9 mouse cellular contexts compared by ENCODE assay signal in the genomic region with DNA sequence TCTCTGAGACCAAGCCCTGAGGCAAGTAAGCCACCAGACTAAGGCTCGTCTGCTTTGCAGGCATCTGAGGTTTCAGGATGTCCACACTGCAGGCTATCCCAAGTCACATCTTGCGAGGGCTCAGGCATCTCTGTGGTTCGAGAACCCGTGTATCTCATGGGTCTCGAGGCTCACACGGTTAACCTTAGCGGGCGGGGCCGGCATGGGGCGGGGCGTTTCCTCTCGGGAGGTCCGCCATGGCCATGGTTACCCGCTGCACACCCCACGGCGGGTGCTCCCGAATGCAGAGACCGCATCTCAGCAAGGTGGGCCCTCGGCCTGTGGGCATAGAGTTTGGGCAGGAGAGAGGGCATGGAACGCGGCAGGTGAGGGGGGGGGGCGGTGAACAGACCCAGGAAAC. TPM values are rescaled to one million over a fixed set of nuclear protein-coding genes. Genes with fewer than 3 reads are reported as not detected.
DNase-seq lines count a peak whose midpoint lies in the region; ATAC-seq lines count a peak whose summit lies in the region.
"Had no signal": no experiment of that assay in that cellular context is flagged by ENCODE, and none has a peak within 500 bp of the region (broad histone marks: within the 10 kb centered on the region; RNA-seq: fewer than 3 reads in every experiment).

A gene (plus strand): TSS at position 215 of the 400 bp plus-strand sequence.

- ATAC-seq in CD4-positive, CD25-positive, alpha-beta regulatory T cell, adult 4 months = peak; percentile 43
- 0 out of 2 replicates have a peak, but pooled peaks have one; percentile 12 for ATAC-seq in hindbrain, embryonic 13.5 days (ENCODE audit: low FRiP score)
- no peak for ATAC-seq in midbrain, embryonic 11.5 days (ENCODE audit: low FRiP score)
- no peak for ATAC-seq in stomach, embryonic 15.5 days (ENCODE audit: insufficient read depth, low FRiP score, low read depth)
- ATAC-seq: Patski had no signal

- peak; percentile 22 for DNase-seq in embryo, embryonic 10.5 days (ENCODE audit: low spot score)
- no peak for DNase-seq in embryo, embryonic 9.5 days (ENCODE audit: extremely low spot score)
- DNase-seq in embryonic facial prominence, embryonic 10.5 days (ENCODE audit: low spot score) = peak; percentile 26
- DNase-seq in left cerebral cortex, postnatal 4 days = no peak
- DNase-seq in midbrain, embryonic 11.5 days (ENCODE audit: low spot score, missing footprints) = peak; percentile 87

- peaks cover 81% of the 10 kb centered on the region for H3K27me3 ChIP-seq in embryonic facial prominence, embryonic 10.5 days (replicated peaks; ENCODE audit: low read depth, poor library complexity, severe bottlenecking)
- peaks cover 79% of the 10 kb centered on the region for H3K27me3 ChIP-seq in hindbrain, embryonic 13.5 days
- H3K27me3 ChIP-seq in midbrain, embryonic 11.5 days (ENCODE audit: control insufficient read depth, insufficient read depth, low read length) = peaks cover 61% of the 10 kb centered on the region
- H3K27me3 ChIP-seq in stomach, embryonic 15.5 days (replicated peaks) = peaks cover 54% of the 10 kb centered on the region
- H3K27me3 ChIP-seq: Patski had no signal

- peak within 1 kb of the TSS; percentile 61 for H3K4me3 ChIP-seq in embryonic facial prominence, embryonic 10.5 days
- H3K4me3 ChIP-seq in hindbrain, embryonic 13.5 days = peak within 1 kb of the TSS; percentile 42
- H3K4me3 ChIP-seq in midbrain, embryonic 11.5 days (ENCODE audit: low read depth, low read length) = peak within 1 kb of the TSS; percentile 27
- H3K4me3 ChIP-seq in stomach, embryonic 15.5 days (replicated peaks) = peak within 1 kb of the TSS; percentile 58

- H3K27ac ChIP-seq in embryonic facial prominence, embryonic 10.5 days (replicated peaks) = peak within 1 kb of the TSS; percentile 11; the same call in 1 of the 2 replicates
- no peak within 1 kb of the TSS for H3K27ac ChIP-seq in hindbrain, embryonic 13.5 days
- H3K27ac ChIP-seq in midbrain, embryonic 11.5 days (ENCODE audit: low read depth, low read length) = no peak within 1 kb of the TSS
- H3K27ac ChIP-seq in stomach, embryonic 15.5 days = no peak within 1 kb of the TSS

- 2% methylated on average over 22 of the region's 22 CpGs for WGBS in embryonic facial prominence, embryonic 10.5 days
- WGBS in hindbrain, embryonic 13.5 days = 2% methylated on average over 22 of the region's 22 CpGs
- 1% methylated on average over 22 of the region's 22 CpGs for WGBS in midbrain, embryonic 11.5 days
- 2% methylated on average over 22 of the region's 22 CpGs for WGBS in stomach, embryonic 15.5 days

- H3K4me1 ChIP-seq in embryonic facial prominence, embryonic 10.5 days = peaks cover 41% of the 10 kb centered on the region
- H3K4me1 ChIP-seq in hindbrain, embryonic 13.5 days (replicated peaks) = peaks cover 42% of the 10 kb centered on the region
- peaks cover 19% of the 10 kb centered on the region for H3K4me1 ChIP-seq in midbrain, embryonic 11.5 days (ENCODE audit: control insufficient read depth, insufficient read depth, low read length)
- peaks cover 21% of the 10 kb centered on the region for H3K4me1 ChIP-seq in stomach, embryonic 15.5 days

- H3K9me3 ChIP-seq in embryonic facial prominence, embryonic 10.5 days = no peaks in the 10 kb centered on the region
- no peaks in the 10 kb centered on the region for H3K9me3 ChIP-seq in hindbrain, embryonic 13.5 days
- no peaks in the 10 kb centered on the region for H3K9me3 ChIP-seq in midbrain, embryonic 11.5 days (ENCODE audit: control insufficient read depth, low read length)
- no peaks in the 10 kb centered on the region for H3K9me3 ChIP-seq in stomach, embryonic 15.5 days

- peak within 1 kb of the TSS; percentile 51 for H3K9ac ChIP-seq in hindbrain, embryonic 13.5 days
- H3K9ac ChIP-seq in midbrain, embryonic 11.5 days (ENCODE audit: low read length) = 0 out of 2 replicates have a peak within 1 kb of the TSS, but pooled peaks have one; percentile 0
- H3K9ac ChIP-seq in stomach, embryonic 15.5 days = peak within 1 kb of the TSS; percentile 10; the same call in 1 of the 2 replicates

- intact Hi-C loops in left cerebral cortex, postnatal 4 days (cut with DNase I) = no loop called here

- peak within 1 kb of the TSS; percentile 94 for H3K4me2 ChIP-seq in hindbrain, embryonic 13.5 days
- peak within 1 kb of the TSS; percentile 54 for H3K4me2 ChIP-seq in midbrain, embryonic 11.5 days
- H3K4me2 ChIP-seq in stomach, embryonic 15.5 days = peak within 1 kb of the TSS; percentile 98

- peaks cover 14% of the 10 kb centered on the region for H3K36me3 ChIP-seq in embryonic facial prominence, embryonic 10.5 days (replicated peaks)
- peaks cover 4% of the 10 kb centered on the region for H3K36me3 ChIP-seq in hindbrain, embryonic 13.5 days
- H3K36me3 ChIP-seq in midbrain, embryonic 11.5 days (ENCODE audit: control insufficient read depth, insufficient read depth, low read length) = no peaks in the 10 kb centered on the region
- H3K36me3 ChIP-seq in stomach, embryonic 15.5 days = 0 out of 2 replicates have a peak, but pooled peaks cover 2% of the 10 kb centered on the region

RNA-seq across cellular contexts. Expression of the gene that starts here (rescaled TPM):
- polyA plus RNA-seq in CD4-positive, CD25-positive, alpha-beta regulatory T cell, adult 4 months (2017; shearing (Covaris generic)) = 10 to 100 TPM in 1 of 2 experiments, 1 to 10 TPM in 1; 6.2 to 14.2 TPM
- 1.5 and 4.7 TPM in 2 replicates for polyA plus RNA-seq in embryonic facial prominence, embryonic 10.5 days (2016; fragmentation: Nextera tagmentation; extraction: Ambion mirVana)
- 9.0 and 9.5 TPM in 2 replicates for polyA plus RNA-seq in hindbrain, embryonic 13.5 days (2015; fragmentation: Nextera tagmentation; extraction: Ambion mirVana)
- 10 to 100 TPM; 46.8 to 48.6 TPM for total RNA-seq in left cerebral cortex, postnatal 4 days (2021)
- polyA plus RNA-seq in midbrain, embryonic 11.5 days (2014; fragmentation: Nextera tagmentation; extraction: Ambion mirVana) = 0.18 and 0.40 TPM in 2 replicates
- polyA plus RNA-seq in stomach, embryonic 15.5 days (2015; fragmentation: Nextera tagmentation; extraction: Ambion mirVana) = 27.2 and 32.1 TPM in 2 replicates

Comparison
In these comparisons a context has a peak if more than half of its experiments do, and no peak if none do; other contexts are left out.
1. DNase-seq: peak in embryo, embryonic 10.5 days (single experiment) and embryonic facial prominence, embryonic 10.5 days (single experiment); none in embryo, embryonic 9.5 days (single experiment) and left cerebral cortex, postnatal 4 days (single experiment).
2. Peak in DNase-seq, H3K4me3 ChIP-seq, H3K9ac ChIP-seq and H3K4me2 ChIP-seq in midbrain, embryonic 11.5 days; RNA of the gene not detected or under 1 TPM.
3. ATAC-seq: peak in CD4-positive, CD25-positive, alpha-beta regulatory T cell, adult 4 months (single experiment) and hindbrain, embryonic 13.5 days (single experiment); none in midbrain, embryonic 11.5 days (single experiment) and stomach, embryonic 15.5 days (single experiment).
4. H3K9ac ChIP-seq: peak in every context shown above with its lines; median percentile 51 in hindbrain, embryonic 13.5 days; 10 in stomach, embryonic 15.5 days; 0 in midbrain, embryonic 11.5 days.
5. Peak in every context shown above with its lines, with median percentiles within 50 percentile points of each other: H3K4me3 ChIP-seq and H3K4me2 ChIP-seq.